Mouse (Mus musculus) embryonic facial prominence, embryonic 14.5 days (tissue): ENCODE measurements around the gene Six6. TPM values are rescaled to one million over a fixed set of nuclear protein-coding genes. Genes with fewer than 3 reads are reported as not detected.

Source experiments
- ATAC-seq: fragments of 200-750 bp; cut with Nextera tagmentation; 2 replicates; pipeline ENCODE4 v1.8.0; 2017; ENCODE audit warnings: low read depth, moderate number of reproducible peaks, moderate TSS enrichment
- DNase-seq: peaks from one replicate; pipeline ENCODE4 v3.0.0-alpha.2; 2015; ENCODE audit warnings: low spot score
- H3K27ac ChIP-seq: fragments of 300-500 bp; sonication (generic); replicated peaks from 2 replicates; pipeline ENCODE4 v1.5.1; 2014; ENCODE audit warnings: low read depth, mild to moderate bottlenecking, low read length, moderate library complexity
- H3K27me3 ChIP-seq: fragments of 300-500 bp; sonication (generic); replicated peaks from 2 replicates; pipeline ENCODE4 v1.6.1; 2014; ENCODE audit warnings: low read length; ENCODE audit not compliant: control insufficient read depth, insufficient read depth
- H3K36me3 ChIP-seq: fragments of 300-500 bp; sonication (generic); 2 replicates; pipeline ENCODE4 v1.6.1; 2014; ENCODE audit warnings: low read length, mixed read lengths; ENCODE audit not compliant: control insufficient read depth, insufficient read depth
- H3K4me1 ChIP-seq: fragments of 300-500 bp; sonication (generic); 2 replicates; pipeline ENCODE4 v1.6.1; 2014; ENCODE audit warnings: antibody characterized with exemption, low read length; ENCODE audit not compliant: control insufficient read depth, insufficient read depth
- H3K4me2 ChIP-seq: fragments of 300-500 bp; sonication (generic); 2 replicates; pipeline ENCODE4 v1.6.1; 2014; ENCODE audit warnings: low read depth, mild to moderate bottlenecking, low read length, moderate library complexity, mixed read lengths
- H3K4me3 ChIP-seq: fragments of 300-500 bp; sonication (generic); 2 replicates; pipeline ENCODE4 v1.5.1; 2014; ENCODE audit warnings: low read depth, mild to moderate bottlenecking, low read length
- H3K9ac ChIP-seq: fragments of 300-500 bp; sonication (generic); 2 replicates; pipeline ENCODE4 v1.6.1; 2014; ENCODE audit warnings: low read depth, mild to moderate bottlenecking, low read length, moderate library complexity, mixed read lengths
- H3K9me3 ChIP-seq: fragments of 300-500 bp; sonication (generic); 2 replicates; pipeline ENCODE4 v1.6.1; 2016; ENCODE audit warnings: low read length; ENCODE audit not compliant: control insufficient read depth
- WGBS: fragments of 180-500 bp; shearing (Covaris S2); extraction: QIAGEN DNeasy Blood & Tissue Kit; methylation state at CpG from one replicate; pipeline ENCODE4 v1.1.7; 2014; 5-methylcytosine and 5-hydroxymethylcytosine counted together
- polyA plus RNA-seq: library from polyadenylated mRNA; unstranded; fragments of >200 nt; fragmentation: Nextera tagmentation; extraction: Ambion mirVana; gene quantifications from 2 replicates; pipeline ENCODE4 v1.2.1, GENCODE M21; 2014

Six6 gene
- 0.35 and 0.89 TPM in 2 replicates for polyA plus RNA-seq

GRCm38 (mm10) chr12:72939616-72940015 is at the start of gene Six6:
Six6 (plus strand) TSS chr12:72939892.
- peak within 1 kb of the TSS; percentile 49 for H3K4me2 ChIP-seq
- H3K9ac ChIP-seq = peak within 1 kb of the TSS; percentile 23; the same call in 1 of the 2 replicates

GRCm38 (mm10) chr12:72917159-72917993 is 22.3 kb upstream of the Six6 start:
- no peaks in the 10 kb centered on the region for H3K27me3 ChIP-seq
- peak overlapping the region; percentile 71 for H3K9ac ChIP-seq
- peaks cover 7% of the 10 kb centered on the region; the same call in 1 of the 2 replicates for H3K9me3 ChIP-seq
- no peaks in the 10 kb centered on the region for H3K4me1 ChIP-seq
- peak; percentile 72; the same call in 1 of the 2 replicates for ATAC-seq
- peak overlapping the region; percentile 78 for H3K4me2 ChIP-seq
- H3K27ac ChIP-seq = no peak overlapping the region
- no peaks in the 10 kb centered on the region for H3K36me3 ChIP-seq
- peak overlapping the region; percentile 44 for H3K4me3 ChIP-seq
- DNase-seq = peak; percentile 59
- 17% methylated on average over 43 of the region's 48 CpGs for WGBS

More at GRCm38 (mm10) chr12:72939616-72940015, at the start of gene Six6:
- Histone ChIP-seq H3K4me3 (peak within 1 kb of the TSS; percentile 31), H3K27ac (no peak within 1 kb of the TSS), H3K27me3 (peaks cover 87% of the 10 kb centered on the region), H3K9me3 (no peaks in the 10 kb centered on the region), H3K36me3 (no peaks in the 10 kb centered on the region), H3K4me1 (peaks cover 7% of the 10 kb centered on the region)
- peak; percentile 79 for DNase-seq
- peak; percentile 90 for ATAC-seq
- under 1% methylated on average over 26 of the region's 28 CpGs for WGBS

DNA sequence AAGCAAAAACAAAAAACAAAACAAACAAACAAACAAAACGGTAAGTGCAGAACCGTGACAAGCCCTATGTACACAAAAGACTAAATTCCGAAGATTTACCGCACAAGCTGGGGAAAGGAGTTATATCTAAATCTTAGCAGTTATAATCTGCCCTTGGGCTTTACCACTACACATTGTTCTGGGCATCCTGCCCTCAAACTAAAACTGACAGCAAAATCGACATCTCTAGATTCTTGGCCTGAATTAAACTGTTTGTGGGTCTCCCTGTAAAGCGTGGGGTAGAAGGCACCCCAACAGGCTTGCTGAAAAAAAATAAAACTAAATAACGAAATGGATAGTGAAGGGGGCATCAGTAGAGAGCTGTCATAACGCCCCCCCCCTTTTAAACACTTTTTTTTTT is 2.9 kb upstream of the Six6 start:
- no peak overlapping the region for H3K4me2 ChIP-seq
- H3K4me1 ChIP-seq = peaks cover 7% of the 10 kb centered on the region
- H3K4me3 ChIP-seq = no peak overlapping the region
- no peak overlapping the region for H3K9ac ChIP-seq
- H3K27me3 ChIP-seq = peaks cover 58% of the 10 kb centered on the region
- ATAC-seq (no peak), DNase-seq (no peak)
- no peaks in the 10 kb centered on the region for H3K36me3 ChIP-seq
- H3K27ac ChIP-seq = no peak overlapping the region
- WGBS = 27% methylated on average over 8 of the region's 8 CpGs
- no peaks in the 10 kb centered on the region for H3K9me3 ChIP-seq

GRCm38 (mm10) chr12:72937537-72938120 is 2.1 kb upstream of the Six6 start:
- H3K27ac ChIP-seq = no peak overlapping the region
- 4% methylated on average over 19 of the region's 19 CpGs for WGBS
- DNase-seq (no peak), ATAC-seq (no peak)
- H3K27me3 ChIP-seq = peaks cover 67% of the 10 kb centered on the region
- no peak overlapping the region for H3K9ac ChIP-seq
- H3K4me2 ChIP-seq = no peak overlapping the region
- H3K4me3 ChIP-seq = no peak overlapping the region
- peaks cover 7% of the 10 kb centered on the region for H3K4me1 ChIP-seq
- no peaks in the 10 kb centered on the region for H3K9me3 ChIP-seq
- H3K36me3 ChIP-seq = no peaks in the 10 kb centered on the region

- H3K27ac ChIP-seq = no peak overlapping the region
- DNase-seq (no peak), ATAC-seq (no peak)
- no peak overlapping the region for H3K4me3 ChIP-seq
- H3K4me1 ChIP-seq = peaks cover 7% of the 10 kb centered on the region
- H3K36me3 ChIP-seq = no peaks in the 10 kb centered on the region
- no peaks in the 10 kb centered on the region for H3K9me3 ChIP-seq
- no peak overlapping the region for H3K9ac ChIP-seq
- H3K27me3 ChIP-seq = peaks cover 73% of the 10 kb centered on the region
- WGBS = 5% methylated on average over 11 of the region's 13 CpGs
- no peak overlapping the region for H3K4me2 ChIP-seq
These were observed 1.5 kb upstream of the Six6 start for GRCm38 (mm10) chr12:72938176-72938575.

DNA sequence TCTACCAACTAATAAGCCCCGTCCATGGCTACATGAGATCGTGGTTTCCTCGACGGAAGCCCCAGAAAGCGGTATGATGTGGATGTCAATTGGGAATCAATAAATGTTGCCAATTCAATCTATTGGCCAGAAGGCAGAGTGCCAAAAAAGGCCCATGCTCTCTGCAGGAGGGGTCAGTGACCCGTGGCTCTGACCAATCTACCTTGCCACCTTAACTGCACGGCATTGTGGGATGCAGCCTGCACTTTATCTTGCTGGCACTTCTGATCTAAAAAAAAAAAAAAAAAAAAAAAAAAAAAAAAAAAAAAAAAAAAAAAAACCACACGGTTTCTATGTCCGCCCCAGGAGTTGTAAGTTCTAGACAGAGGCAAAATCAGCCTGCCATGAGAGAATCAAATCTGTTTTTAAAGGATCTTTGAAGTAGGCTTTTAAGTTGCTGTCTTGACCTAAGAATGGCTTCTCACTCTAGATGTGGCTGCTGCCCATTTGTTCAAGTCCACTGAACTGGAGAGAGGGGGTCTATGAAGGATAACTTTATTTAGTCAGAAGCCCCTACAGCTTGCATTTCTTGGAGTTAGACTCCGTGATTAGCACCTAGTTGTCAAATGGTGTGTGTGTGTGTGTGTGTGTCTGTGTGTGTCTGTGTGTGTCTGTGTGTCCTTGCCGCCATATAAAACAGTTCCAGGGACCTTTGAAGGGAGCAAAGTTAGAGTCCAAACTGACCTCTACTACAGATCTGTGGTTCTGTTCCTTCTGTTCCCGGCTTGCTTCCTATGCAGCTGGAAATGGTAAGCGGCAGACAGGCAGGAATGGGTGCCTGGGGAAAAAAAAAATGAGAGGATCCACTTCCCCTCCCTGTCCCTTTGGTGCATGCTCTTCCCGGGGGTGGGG is 847 bp upstream of the Six6 start:
- H3K9ac ChIP-seq = no peak overlapping the region
- peak overlapping the region; percentile 31; the same call in 1 of the 2 replicates for H3K4me3 ChIP-seq
- H3K9me3 ChIP-seq = no peaks in the 10 kb centered on the region
- no peak for ATAC-seq
- peaks cover 7% of the 10 kb centered on the region for H3K4me1 ChIP-seq
- peaks cover 79% of the 10 kb centered on the region for H3K27me3 ChIP-seq
- peak overlapping the region; percentile 49; the same call in 1 of the 2 replicates for H3K4me2 ChIP-seq
- no peak overlapping the region for H3K27ac ChIP-seq
- WGBS = 5% methylated on average over 14 of the region's 14 CpGs
- no peaks in the 10 kb centered on the region for H3K36me3 ChIP-seq
- no peak for DNase-seq

DNA sequence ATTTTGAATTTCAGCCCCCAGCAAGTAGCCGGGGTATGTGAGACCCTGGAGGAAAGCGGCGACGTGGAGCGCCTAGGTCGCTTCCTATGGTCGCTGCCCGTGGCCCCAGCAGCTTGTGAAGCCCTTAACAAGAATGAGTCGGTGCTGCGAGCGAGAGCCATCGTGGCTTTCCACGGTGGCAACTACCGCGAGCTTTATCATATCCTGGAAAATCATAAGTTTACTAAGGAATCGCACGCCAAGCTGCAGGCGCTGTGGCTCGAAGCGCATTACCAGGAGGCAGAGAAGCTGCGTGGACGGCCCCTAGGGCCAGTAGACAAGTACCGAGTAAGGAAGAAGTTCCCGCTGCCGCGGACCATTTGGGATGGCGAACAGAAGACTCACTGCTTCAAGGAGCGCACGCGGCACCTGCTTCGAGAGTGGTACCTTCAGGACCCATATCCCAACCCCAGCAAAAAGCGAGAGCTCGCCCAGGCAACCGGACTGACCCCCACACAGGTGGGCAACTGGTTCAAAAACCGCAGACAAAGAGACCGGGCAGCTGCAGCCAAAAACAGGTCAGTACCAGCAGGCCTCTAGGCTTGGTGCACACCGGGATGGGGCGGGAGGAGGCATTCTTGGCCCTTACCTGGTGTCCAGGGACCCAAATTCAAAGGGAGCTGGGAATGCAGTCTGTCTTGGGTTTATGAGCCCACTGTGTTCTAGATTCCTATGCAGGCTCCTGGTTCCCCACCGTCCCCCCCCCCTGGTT is 554 bp downstream of the Six6 start, which contains the start of gene 4930447C04Rik:
4930447C04Rik (minus strand) TSS at position 704 of the 751 bp plus-strand sequence.
- under 1% methylated on average over 38 of the region's 39 CpGs for WGBS

More for the DNA sequence above, 554 bp downstream of the Six6 start, which contains the start of gene 4930447C04Rik:
- peaks cover 11% of the 10 kb centered on the region for H3K4me1 ChIP-seq
- ATAC-seq (no peak; the same call in 1 of the 2 replicates), DNase-seq (no peak)
- H3K36me3 ChIP-seq = no peaks in the 10 kb centered on the region
- peaks cover 90% of the 10 kb centered on the region for H3K27me3 ChIP-seq
- H3K4me3 ChIP-seq = peak within 1 kb of the TSS; percentile 31
- H3K9me3 ChIP-seq = no peaks in the 10 kb centered on the region
- peak within 1 kb of the TSS; percentile 23; the same call in 1 of the 2 replicates for H3K9ac ChIP-seq
- H3K27ac ChIP-seq = no peak within 1 kb of the TSS
- peak within 1 kb of the TSS; percentile 49 for H3K4me2 ChIP-seq
